Mouse (Mus musculus) common myeloid progenitor, adult 5-6 weeks (primary cell): ENCODE measurements at regions not wholly inside any gene's neighbourhood (a gene's known extent, or its start where the extent isn't known, plus 50 kb on each side); places are given as distances from the start of the nearest gene placed in this dataset.
"Not testable (repeated sequence)": the region's sequence is repeated elsewhere in the genome, so short reads cannot be mapped to it uniquely, and the experiment has no call there.

Experiments used
- ATAC-seq: replicated peaks from 2 replicates; pipeline ENCODE4 v1.8.0; 2016; ENCODE audit warnings: low read depth, mild to moderate bottlenecking, moderate TSS enrichment, inconsistent platforms; ENCODE audit not compliant: poor library complexity, severe bottlenecking

DNA sequence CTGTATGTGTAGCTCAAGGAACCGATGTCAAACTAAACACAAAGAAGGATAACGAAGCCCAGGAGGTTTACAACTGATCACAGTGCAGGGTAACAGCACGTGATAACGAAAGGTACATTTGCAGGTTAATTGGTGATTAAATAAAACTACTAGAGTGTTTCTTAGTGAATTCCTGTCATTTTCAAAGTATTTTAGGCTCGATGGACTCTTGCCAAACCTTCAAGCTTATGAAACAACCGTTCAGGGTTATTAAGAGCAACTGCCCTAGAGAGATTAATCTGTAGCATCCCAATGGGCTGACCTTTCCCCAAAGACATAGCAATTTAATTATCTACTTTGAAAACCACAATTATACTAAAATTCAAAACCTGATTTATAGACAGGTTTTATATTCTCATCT lies 741.1 kb downstream of the Robo2 start:
- no peak for ATAC-seq

DNA sequence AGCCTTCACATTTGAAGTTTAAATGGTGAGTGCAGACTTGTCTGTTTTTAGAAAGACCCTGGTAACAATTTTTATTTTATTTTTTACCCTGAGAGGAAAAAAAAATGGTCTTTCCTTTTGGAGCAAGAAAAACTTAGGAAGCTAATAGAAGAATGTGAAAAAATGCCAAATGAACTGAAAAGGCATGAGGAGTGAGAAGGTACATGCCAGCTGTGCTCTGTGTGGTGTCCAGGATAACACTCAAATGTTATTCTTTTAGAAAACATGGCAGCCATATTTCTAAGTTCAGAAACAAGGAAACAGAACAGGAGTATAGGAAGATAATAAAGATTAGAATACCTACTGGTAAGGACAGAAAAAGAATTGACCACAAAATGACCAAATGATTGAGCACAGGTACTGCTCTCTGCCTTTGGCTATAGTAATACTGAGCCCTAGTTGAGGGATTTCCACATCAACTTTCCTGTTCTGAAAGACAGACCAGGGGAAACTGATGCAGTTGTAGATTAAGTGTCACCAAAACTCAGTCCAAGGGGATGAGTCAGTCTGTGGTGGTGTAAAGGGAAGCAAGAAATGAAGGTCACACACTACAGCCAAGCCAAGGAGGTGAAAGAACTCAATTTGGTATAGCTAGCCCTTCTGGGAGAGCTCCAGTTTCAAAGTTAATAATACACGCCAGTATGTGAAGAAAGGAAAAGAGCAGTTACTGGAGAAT lies 758.5 kb downstream of the Robo2 start:
- no peak for ATAC-seq

DNA sequence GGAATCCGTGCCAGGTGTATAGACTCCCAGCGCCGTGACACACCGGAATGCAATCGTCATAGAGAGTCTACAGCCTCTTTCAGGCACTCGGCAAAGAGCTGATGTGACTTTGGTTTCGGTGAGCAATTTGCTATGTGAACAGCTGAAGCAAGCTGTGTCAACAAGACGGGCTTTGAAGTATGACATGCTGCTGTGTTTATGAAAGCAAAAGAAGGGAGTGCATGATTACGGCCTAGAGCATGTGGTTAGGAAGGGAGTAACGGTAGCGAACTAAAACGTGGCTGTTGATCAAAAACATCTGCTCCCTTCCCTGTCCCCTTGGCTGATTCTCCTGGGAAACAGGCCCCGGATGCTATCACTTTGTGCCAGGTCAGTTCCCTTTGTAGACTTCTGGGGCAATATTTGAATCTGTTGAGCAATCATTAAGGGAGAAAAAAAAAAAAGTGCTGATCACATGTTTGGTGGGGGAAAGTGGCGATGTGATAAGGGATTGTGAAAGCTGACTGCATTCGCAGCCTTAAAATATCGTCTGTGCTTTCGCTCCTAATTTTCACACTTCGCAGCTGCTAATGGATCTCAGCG lies 764.3 kb downstream of the Robo2 start:
- ATAC-seq, result no peak

DNA sequence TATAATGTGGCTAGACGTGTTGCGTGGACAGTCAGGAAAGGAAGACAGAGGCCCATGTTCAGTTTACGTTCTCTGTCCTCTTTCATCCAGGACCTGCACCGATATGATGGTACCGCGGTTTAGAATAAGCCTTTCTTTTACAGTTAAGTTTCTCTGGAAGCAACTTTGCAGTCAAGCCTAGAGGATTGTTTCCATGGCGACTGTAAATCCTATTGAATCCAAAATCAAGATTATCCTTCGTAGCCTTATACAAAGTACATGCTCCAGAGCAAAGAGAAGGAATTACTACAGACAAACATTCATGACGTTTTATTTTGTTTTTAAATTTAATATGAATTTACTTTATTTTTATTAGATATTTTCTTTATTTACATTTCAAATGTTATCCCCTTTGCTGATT lies 798.6 kb downstream of the Robo2 start:
- ATAC-seq, result no peak

DNA sequence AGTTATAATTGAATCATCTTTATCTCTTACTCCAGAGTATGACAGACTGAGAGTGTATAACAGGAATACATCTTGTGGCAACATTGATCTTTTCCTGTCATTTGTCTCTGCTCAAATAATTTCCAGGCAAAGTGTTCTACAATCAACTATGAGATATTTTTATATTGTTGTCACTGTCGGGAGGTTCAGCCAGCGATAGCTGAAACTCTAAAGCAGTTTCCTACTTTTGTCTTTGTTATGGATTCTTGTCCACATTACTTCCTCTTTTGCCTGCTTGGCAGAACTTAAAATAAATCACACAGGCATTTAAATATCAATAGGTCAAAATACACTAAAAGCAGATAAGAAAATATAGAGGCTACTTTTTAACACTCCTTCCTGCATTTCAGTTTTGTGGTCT lies 820.2 kb downstream of the Robo2 start:
- no peak; the same call in 1 of the 2 replicates for ATAC-seq

DNA sequence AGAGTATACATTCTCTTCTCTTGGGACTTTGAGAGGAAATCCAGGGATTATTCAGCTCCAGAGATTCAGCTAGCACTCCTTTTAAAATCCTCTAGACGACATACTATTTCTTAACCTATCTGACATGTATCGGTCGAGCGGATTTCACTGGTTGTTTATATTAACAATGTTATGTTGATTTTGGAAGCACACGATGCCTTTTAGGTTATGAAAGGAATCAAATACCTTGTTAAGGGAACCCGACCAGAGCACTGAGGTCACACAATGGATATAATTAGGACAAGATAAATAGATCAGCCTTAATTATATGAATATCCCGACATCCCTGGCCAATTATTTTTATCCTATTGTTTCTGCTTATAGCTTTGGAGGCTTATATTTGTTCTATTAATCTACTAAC lies 850.4 kb downstream of the Robo2 start:
- ATAC-seq, result no peak

DNA sequence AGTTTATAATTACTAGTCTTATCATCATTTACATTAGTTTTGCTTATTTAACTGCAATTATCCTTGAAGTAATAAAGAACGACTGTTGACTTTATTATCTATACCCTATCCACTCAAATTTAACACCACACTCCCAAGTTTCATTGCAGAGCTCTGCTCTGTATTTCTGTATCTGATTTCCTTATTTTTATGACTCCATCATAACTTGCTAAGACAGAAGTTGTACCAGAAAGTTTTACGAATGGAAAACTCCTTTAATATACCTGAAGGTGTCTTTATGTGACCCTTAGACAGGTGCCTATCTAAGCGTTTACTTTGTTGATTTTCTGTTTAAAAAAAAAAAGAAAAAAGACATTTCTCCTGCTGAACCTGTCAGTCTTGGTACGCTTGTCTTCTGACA lies 854.7 kb downstream of the Robo2 start:
- ATAC-seq, result no peak

DNA sequence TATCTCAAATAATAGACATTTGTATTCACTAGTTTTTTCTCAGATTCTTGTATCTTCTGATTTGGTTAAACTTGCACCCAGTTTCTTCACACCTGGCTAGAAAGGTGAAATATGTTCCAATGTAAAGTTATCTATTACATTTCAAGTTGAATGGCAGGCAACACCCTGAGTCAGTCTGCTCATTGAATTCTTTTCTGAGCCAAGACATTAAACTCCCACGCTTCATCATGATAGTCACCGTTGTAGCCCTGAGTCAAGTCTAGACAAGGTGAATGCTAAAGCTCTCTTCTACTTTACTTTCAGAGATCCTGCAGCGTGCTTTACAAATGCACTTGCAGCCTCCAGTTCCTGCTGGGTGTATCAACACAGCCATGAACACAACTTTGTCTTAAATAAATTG lies 868.0 kb downstream of the Robo2 start:
- no peak for ATAC-seq

DNA sequence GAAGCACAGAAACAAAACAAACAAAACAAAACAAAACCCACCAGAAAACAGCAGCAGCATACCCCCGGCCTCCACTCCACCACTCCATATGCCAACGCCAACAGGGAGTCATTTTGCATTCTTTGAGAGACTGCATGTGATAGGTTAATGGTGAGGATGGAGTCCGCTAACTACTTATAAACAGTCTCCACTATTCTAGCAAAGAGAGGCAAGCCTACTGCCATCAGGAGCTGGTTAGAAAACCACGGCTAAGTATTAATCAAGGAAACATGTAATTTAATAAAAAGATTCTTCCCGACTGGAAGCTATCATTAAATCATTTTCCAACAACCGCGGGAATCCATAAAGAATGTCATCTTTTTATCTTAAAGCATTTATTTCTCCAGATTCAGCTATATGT lies 873.6 kb downstream of the Robo2 start:
- ATAC-seq, result no peak

DNA sequence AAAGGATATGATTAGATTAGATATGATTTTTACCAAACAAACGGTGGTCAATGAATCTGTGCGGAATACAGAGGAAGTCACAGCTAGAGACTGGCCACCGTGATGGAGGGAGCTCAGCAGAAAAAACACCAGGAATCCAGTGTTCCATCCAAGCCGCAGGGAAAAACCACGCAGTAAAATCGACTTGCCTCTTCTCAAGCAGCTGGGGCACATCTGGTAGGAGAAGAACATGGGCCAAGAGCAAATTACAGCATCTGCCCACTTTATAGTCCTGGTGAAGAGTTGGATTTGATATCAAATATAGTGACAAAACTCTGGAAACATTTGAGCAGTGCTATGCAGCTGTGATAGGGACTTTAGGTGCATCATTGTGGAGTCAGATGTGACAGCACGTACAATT lies 874.1 kb downstream of the Robo2 start:
- no peak for ATAC-seq

DNA sequence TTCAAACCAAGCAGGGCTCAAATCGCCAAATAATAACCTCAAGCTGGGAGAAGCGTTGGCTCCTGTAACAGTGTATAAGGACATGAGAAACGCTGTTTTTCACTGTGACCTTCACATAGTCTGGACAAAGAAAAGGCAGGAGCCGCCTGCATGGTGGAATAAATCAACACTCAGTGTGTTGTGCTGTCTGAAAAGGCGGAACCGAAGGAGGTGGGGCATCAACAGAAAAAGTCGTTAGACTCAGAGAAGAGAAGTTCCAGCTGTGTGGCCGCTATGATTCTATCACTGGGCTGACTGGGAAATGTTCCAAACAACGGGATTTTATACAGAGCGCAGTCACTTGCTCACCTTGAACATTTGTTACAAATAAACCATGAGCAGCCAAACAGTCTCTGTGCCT lies 881.4 kb downstream of the Robo2 start:
- no peak for ATAC-seq

DNA sequence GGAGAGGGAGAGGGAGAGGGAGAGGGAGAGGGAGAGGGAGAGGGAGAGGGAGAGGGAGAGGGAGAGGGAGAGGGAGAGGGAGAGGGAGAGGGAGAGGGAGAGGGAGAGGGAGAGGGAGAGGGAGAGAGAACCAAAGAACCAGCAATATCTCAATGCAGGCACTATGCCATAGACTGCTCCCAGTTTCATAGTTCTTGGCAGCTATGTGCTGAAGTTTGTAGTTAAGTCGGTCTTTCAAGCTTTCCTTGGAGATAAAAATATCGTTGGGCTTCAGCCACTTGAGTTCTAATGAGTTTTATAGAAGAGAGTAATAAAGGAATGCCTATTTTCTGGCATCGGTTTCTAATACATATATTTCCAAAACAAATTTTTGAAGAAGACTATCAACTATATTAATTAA lies 888.7 kb downstream of the Robo2 start:
- not testable (repeated sequence) for ATAC-seq

DNA sequence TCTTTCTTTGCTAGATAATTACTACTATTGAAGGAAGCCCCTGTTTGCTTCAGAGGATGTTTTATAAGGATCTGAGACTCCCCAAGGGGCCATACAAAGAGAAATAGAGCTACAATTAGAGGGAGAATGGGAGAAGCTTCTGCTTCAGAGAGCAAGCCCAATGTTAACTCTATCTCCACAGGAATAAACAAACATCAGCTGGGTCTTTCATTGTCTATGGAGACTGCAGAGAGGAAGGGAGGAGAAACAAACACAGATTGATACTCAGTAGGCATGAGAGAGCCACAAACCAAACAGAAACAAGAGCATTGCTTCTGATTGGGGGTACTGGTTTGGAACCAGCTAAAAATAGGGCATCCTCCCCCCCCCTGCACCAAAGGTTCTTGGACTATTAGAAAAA lies 906.9 kb downstream of the Robo2 start:
- no peak for ATAC-seq

DNA sequence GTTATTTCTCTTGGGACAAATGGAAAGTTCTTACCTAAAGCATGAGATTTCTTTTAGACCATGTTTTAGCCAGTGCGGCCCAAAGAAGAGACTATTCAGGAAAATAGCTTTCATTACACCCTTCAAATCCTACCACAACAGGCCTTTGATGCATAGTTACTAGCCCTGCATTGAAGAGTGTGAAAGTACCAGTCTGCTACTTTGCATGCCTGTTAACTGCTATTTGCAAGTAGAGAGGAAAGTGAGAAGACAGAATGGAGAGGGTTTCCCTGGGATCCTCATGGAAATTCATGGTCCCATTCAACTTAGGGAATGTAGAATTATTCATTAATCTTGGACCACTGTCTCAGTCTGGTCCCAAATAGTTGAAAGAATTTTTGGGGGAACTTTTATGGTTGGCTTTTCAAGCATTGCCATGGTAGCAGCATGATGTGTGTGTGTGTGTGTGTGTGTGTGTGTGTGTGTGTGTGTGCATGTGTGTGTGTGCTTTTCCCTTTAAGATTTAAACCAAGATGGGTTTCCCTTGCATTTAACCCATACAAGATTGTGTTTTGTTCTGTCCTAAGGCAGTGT lies 912.9 kb downstream of the Robo2 start:
- ATAC-seq, result no peak

DNA sequence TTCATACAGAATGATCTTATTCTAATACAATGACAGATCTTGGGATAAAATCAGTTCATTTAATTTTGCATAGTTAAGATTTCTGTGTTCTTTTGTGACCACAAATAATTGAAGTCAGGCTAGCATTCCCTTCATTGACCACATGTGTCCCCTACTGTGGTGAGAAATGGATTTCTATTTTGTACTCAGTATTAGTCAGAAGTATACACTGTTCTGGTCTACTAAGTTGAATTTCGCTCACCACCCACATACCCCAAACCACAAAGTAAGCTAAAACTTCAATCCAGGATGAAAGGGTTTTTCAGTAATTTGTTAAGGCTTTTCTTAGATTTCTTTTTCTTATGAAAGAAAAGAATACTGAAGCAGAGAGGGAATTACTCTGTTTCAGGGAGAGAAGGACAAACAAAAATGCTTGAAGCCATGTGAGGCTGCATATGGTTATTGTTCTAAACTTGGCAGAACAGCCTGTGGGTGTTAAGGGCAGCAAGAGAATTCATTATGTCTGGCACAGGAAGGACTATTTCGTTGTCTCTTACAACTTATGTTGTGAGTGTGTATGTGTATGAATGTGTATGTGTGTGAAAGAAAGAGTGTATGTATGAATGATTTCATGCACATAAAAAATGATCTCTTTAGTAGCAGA lies 928.3 kb downstream of the Robo2 start:
- no peak for ATAC-seq

DNA sequence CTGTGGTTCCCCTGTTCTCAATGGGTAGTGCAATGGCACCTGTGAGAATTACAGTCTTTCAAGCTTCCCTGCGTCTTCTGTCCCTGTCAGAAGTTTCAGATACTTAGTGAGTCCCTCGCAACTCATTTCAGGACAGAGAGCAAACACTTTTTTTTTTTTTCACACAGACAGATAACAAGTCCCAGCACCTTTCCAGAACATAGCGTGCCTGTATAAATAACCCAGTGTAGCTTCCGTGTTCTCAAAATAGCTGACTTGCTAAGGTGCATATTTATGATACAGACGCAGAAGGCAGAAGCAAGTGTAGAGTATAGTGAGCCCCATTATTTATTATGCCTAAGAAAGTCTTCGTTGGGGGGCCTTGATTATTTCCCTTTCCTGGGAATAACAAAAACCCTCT lies 929.4 kb downstream of the Robo2 start:
- ATAC-seq, result no peak

DNA sequence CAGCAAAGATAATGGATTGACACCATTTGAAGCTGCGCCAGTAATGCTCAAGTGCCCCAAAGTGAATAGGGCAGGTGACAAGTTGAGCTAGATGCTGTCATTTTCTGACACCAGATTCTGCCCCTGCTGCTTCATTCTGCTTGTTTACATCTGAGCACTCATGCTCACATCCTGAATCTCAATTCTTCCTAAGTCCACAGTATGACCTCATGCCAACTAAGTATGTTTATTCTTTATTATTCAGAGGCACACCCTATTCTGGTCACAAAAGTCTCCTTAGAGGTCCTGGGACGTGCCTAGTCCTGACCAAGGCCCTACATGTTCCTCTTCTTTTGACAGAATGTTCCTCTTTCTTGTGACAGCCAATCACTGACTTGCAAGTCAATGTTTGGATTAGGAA lies 938.1 kb downstream of the Robo2 start:
- ATAC-seq, result no peak

DNA sequence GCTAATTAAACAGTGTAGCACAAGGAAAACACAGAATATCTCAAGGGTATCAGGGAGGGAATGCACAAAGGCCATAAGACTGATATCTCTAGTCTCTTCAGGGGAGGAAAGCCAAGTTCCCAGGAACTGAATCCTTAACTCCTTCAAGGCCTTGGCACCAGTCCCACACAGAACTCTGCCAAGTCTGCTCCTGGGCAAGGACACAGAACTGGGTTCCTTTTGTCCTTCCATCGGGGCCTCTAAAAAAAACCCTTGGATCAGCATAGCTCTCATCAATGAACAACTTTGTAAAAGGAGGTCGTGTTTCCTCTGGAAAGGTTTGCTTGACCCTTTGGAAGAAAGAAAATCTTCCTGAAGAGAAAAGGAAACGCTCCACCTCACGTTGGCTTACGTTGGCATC lies 940.1 kb downstream of the Robo2 start:
- ATAC-seq, result no peak

DNA sequence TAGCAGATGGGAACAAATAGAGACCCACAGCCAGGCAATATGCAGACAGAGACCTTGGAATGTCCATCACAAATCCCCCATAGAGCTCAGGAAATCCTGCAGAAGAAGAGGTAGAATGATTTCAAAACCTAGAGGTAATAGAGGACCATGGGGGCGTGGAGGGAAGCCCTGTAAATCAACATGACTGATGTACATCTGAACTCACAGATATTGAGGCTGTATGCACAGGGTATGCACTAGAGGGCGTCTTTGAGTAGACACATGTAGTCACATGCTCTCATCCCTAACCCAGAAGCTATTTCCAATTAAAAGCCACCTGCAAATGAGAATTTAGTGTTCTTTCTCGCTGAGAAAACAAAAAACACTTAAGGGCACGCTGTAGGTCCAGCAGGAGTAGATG lies 941.1 kb downstream of the Robo2 start:
- no peak for ATAC-seq

DNA sequence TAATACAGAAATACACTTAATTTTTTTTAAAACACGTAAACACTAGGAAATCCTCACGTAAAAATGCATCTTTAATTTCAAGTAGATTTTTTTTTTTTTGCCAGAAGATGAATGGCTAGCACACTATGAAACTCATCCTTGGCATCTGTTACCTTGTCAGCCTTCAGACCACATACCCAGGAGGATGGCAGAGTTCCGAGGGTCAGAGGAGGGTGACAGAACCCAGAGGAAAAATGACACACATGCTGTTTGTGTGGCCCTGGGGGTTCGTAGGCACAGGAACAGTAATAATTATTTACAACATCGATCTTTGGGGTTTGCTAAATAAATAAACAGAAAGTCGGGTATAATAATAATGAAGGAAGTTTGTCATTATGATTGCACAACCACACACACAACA lies 945.3 kb downstream of the Robo2 start:
- no peak for ATAC-seq

DNA sequence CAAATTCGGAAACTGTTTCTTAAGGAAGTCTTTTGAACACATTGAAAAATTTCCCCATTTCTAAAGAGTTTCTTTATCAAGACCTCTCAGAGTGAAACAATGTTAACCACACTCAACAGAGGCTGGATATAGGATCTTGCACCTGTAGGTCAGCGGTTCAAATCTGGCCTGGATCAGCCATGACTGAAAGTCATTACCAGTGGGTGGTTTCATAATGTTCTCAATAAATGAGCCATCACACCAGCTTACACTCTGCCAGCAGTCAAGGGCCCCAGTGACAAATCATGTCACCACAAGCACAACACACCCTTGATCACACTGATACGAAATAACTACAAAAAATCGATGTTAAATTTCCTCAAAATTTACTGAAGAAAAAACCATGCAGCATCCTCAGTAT lies 949.1 kb downstream of the Robo2 start:
- no peak for ATAC-seq
